Comparison of ENCODE assay signal across 8 mouse cellular contexts in genomic region chr12:105455063-105455559, GRCm38 (mm10). TPM values are rescaled to one million over a fixed set of nuclear protein-coding genes. Genes with fewer than 3 reads are reported as not detected.
DNase-seq lines count a peak whose midpoint lies in the region; ATAC-seq and TF ChIP-seq lines count a peak whose summit lies in the region.

No protein-coding gene starts in this region.

- no peak for ATAC-seq in heart, embryonic 12.5 days (ENCODE audit: insufficient number of reproducible peaks, low FRiP score)
- ATAC-seq in midbrain, embryonic 14.5 days (ENCODE audit: low FRiP score, low TSS enrichment) = peak; percentile 34

- no peaks in the 10 kb centered on the region for H3K9me3 ChIP-seq in heart, embryonic 12.5 days (replicated peaks)
- no peaks in the 10 kb centered on the region for H3K9me3 ChIP-seq in midbrain, embryonic 14.5 days (ENCODE audit: control insufficient read depth, low read length)

- peak overlapping the region; percentile 6; the same call in 1 of the 2 replicates for H3K9ac ChIP-seq in heart, embryonic 12.5 days
- H3K9ac ChIP-seq in midbrain, embryonic 14.5 days (replicated peaks; ENCODE audit: low read length) = peak overlapping the region; percentile 92

- H3K4me3 ChIP-seq in heart, embryonic 12.5 days = peak overlapping the region; percentile 58; the same call in 1 of the 2 replicates
- peak overlapping the region; percentile 71 for H3K4me3 ChIP-seq in midbrain, embryonic 14.5 days (replicated peaks; ENCODE audit: low read depth, low read length)
- H3K4me3 ChIP-seq in thymus, adult 2 months (ENCODE audit: control insufficient read depth, insufficient read depth, low read length) = no peak overlapping the region

- peaks cover 12% of the 10 kb centered on the region for H3K4me1 ChIP-seq in heart, embryonic 12.5 days (replicated peaks)
- peaks cover 51% of the 10 kb centered on the region for H3K4me1 ChIP-seq in midbrain, embryonic 14.5 days (ENCODE audit: control insufficient read depth, insufficient read depth, low read length)
- H3K4me1 ChIP-seq in thymus, adult 2 months (replicated peaks; ENCODE audit: control insufficient read depth, insufficient read depth, low read length) = no peaks in the 10 kb centered on the region

- TF ChIP-seq CTCF in thymus, adult 2 months (IDR thresholded peaks at IDR 0.05; ENCODE audit: borderline replicate concordance, control insufficient read depth, extremely low read depth, insufficient read depth, low read length, poor library complexity) = no peak

- WGBS in heart, embryonic 12.5 days = 12% methylated on average over 4 of the region's 4 CpGs
- WGBS in midbrain, embryonic 14.5 days = 2% methylated on average over 4 of the region's 4 CpGs
- WGBS in thymus, adult 2 months = 19% methylated on average over 4 of the region's 4 CpGs

- peaks cover 17% of the 10 kb centered on the region for H3K27me3 ChIP-seq in heart, embryonic 12.5 days (replicated peaks)
- H3K27me3 ChIP-seq in midbrain, embryonic 14.5 days (ENCODE audit: control insufficient read depth, insufficient read depth, low read length) = no peaks in the 10 kb centered on the region
- H3K27me3 ChIP-seq in thymus, adult 2 months (ENCODE audit: control insufficient read depth, insufficient read depth, low read length) = peaks cover 3% of the 10 kb centered on the region; the same call in 1 of the 2 replicates

- no peak for TF ChIP-seq POLR2A in thymus, adult 2 months (IDR thresholded peaks at IDR 0.05; ENCODE audit: control insufficient read depth, extremely low read depth, insufficient read depth, low read length, poor library complexity)

- H3K4me2 ChIP-seq in heart, embryonic 12.5 days = peak overlapping the region; percentile 95
- H3K4me2 ChIP-seq in midbrain, embryonic 14.5 days (ENCODE audit: low read length) = peak overlapping the region; percentile 71

- H3K27ac ChIP-seq in heart, embryonic 12.5 days (ENCODE audit: poor library complexity, severe bottlenecking) = no peak overlapping the region
- H3K27ac ChIP-seq in midbrain, embryonic 14.5 days (replicated peaks; ENCODE audit: low read depth, low read length) = peak overlapping the region; percentile 84
- no peak overlapping the region for H3K27ac ChIP-seq in thymus, adult 2 months (ENCODE audit: control insufficient read depth, insufficient read depth, low read length)

- DNase-seq in heart, adult 11 months = no peak
- DNase-seq in embryo, embryonic 10 days (ENCODE audit: low spot score) = peak; percentile 77
- DNase-seq in hindlimb bud, embryonic 11.5 days (ENCODE audit: extremely low spot score, low read depth, low spot score) = peak; percentile 69
- DNase-seq in midbrain, embryonic 14.5 days = peak; percentile 85
- no peak for DNase-seq in urinary bladder, postnatal 36 days (ENCODE audit: low spot score in 2 of 2)
- DNase-seq in Muller cell, postnatal 12 days (ENCODE audit: inconsistent ontology term) = no peak
- DNase-seq in thymus, adult 2 months = no peak

- H3K36me3 ChIP-seq in heart, embryonic 12.5 days = no peaks in the 10 kb centered on the region
- H3K36me3 ChIP-seq in midbrain, embryonic 14.5 days (ENCODE audit: control insufficient read depth, insufficient read depth, low read length) = no peaks in the 10 kb centered on the region
- H3K36me3 ChIP-seq in thymus, adult 2 months (ENCODE audit: control insufficient read depth, insufficient read depth, low read length) = no peaks in the 10 kb centered on the region

RNA-seq across cellular contexts. Expression of gene D430019H16Rik, which starts 1.5 kb away (rescaled TPM):
- 0.36 and 0.37 TPM in 2 replicates for polyA plus RNA-seq in heart, embryonic 12.5 days (2016; fragmentation: Nextera tagmentation; extraction: Ambion mirVana)
- polyA plus RNA-seq in midbrain, embryonic 14.5 days (2014; fragmentation: Nextera tagmentation; extraction: Ambion mirVana) = 25.3 and 41.6 TPM in 2 replicates
- 1.1 and 1.2 TPM in 2 replicates for polyA plus RNA-seq in thymus, adult 2 months (2012; rRNA removed)

Comparison
In these comparisons a context has a peak if more than half of its experiments do, and no peak if none do; other contexts are left out.
1. DNase-seq: peak in embryo, embryonic 10 days (single experiment), hindlimb bud, embryonic 11.5 days (single experiment) and midbrain, embryonic 14.5 days (single experiment); none in heart, adult 11 months (single experiment), urinary bladder, postnatal 36 days (0 of 2), Muller cell, postnatal 12 days (single experiment) and thymus, adult 2 months (single experiment).
2. RNA of gene D430019H16Rik, which starts 1.5 kb away (polyA plus RNA-seq): 25.3 to 41.6 TPM in midbrain, embryonic 14.5 days; 1.1 to 1.2 TPM in thymus, adult 2 months and 0.36 to 0.37 TPM in heart, embryonic 12.5 days; every median in the first group is over 10 times any median in the second.